Mouse (Mus musculus) gastrocnemius, postnatal 25 days (tissue): ENCODE data around the gene Gpc6. TPM values are rescaled to one million over a fixed set of nuclear protein-coding genes. Genes with fewer than 3 reads are reported as not detected.

Source experiments
- DNase-seq: peaks from one replicate; pipeline ENCODE4 v3.0.0; 2022
- total RNA-seq, 2 experiments: library from RNA; stranded (reverse); gene quantifications; 1 replicate in 1 of 2; 2 replicates in 1 of 2; pipeline ENCODE4 v1.2.3; 2021

Gene Gpc6
- total RNA-seq, 2 experiments from 2014 or later = 3.1 to 3.5 TPM

- no peak for DNase-seq
Measured at GRCm38 (mm10) chr14:117611113-117611512, 686.0 kb downstream of the Gpc6 start.

- DNase-seq = no peak
Measured at GRCm38 (mm10) chr14:117625100-117625710, 700.1 kb downstream of the Gpc6 start.

- no peak for DNase-seq
Measured at GRCm38 (mm10) chr14:117634238-117634940, 709.3 kb downstream of the Gpc6 start.

- DNase-seq = no peak
Measured at GRCm38 (mm10) chr14:117641853-117642252, 716.7 kb downstream of the Gpc6 start.

GRCm38 (mm10) chr14:117643069-117643468 is 718.0 kb downstream of the Gpc6 start:
- DNase-seq = no peak

GRCm38 (mm10) chr14:117648199-117648960 is 723.3 kb downstream of the Gpc6 start:
- no peak for DNase-seq

GRCm38 (mm10) chr14:117650141-117650540 is 725.0 kb downstream of the Gpc6 start:
- DNase-seq = no peak

- no peak for DNase-seq
Measured at GRCm38 (mm10) chr14:117651271-117651670, 726.2 kb downstream of the Gpc6 start.

GRCm38 (mm10) chr14:117651938-117652337 is 726.8 kb downstream of the Gpc6 start:
- no peak for DNase-seq

- no peak for DNase-seq
Measured at GRCm38 (mm10) chr14:117655382-117655781, 730.3 kb downstream of the Gpc6 start.

GRCm38 (mm10) chr14:117659198-117659761 is 734.2 kb downstream of the Gpc6 start:
- DNase-seq = no peak

- no peak for DNase-seq
Measured at GRCm38 (mm10) chr14:117662261-117662660, 737.1 kb downstream of the Gpc6 start.

GRCm38 (mm10) chr14:117664796-117665195 is 739.7 kb downstream of the Gpc6 start:
- DNase-seq = no peak

GRCm38 (mm10) chr14:117666126-117666525 is 741.0 kb downstream of the Gpc6 start:
- DNase-seq = no peak

GRCm38 (mm10) chr14:117673541-117673940 is 748.4 kb downstream of the Gpc6 start:
- no peak for DNase-seq

- no peak for DNase-seq
Measured at GRCm38 (mm10) chr14:117674482-117674881, 749.4 kb downstream of the Gpc6 start.

- no peak for DNase-seq
Measured at GRCm38 (mm10) chr14:117679926-117680325, 754.8 kb downstream of the Gpc6 start.

GRCm38 (mm10) chr14:117681321-117681921 is 756.3 kb downstream of the Gpc6 start:
- DNase-seq = no peak

- no peak for DNase-seq
Measured at GRCm38 (mm10) chr14:117683149-117683548, 758.0 kb downstream of the Gpc6 start.

- no peak for DNase-seq
Measured at GRCm38 (mm10) chr14:117689848-117690247, 764.7 kb downstream of the Gpc6 start.

GRCm38 (mm10) chr14:117695565-117695964 is 770.5 kb downstream of the Gpc6 start:
- no peak for DNase-seq

GRCm38 (mm10) chr14:117700670-117701280 is 775.7 kb downstream of the Gpc6 start:
- DNase-seq = no peak
